Mouse (Mus musculus) bone marrow, adult 2 months (tissue): ENCODE data around the gene Golga2.

Experiments used
- CTCF ChIP-seq: fragments of 200-500 bp; IDR thresholded peaks from 2 replicates; pipeline ENCODE4 v1.5.1; 2011; ENCODE audit warnings: low read length, control low read depth; ENCODE audit not compliant: control insufficient read depth, insufficient read depth
- POLR2A ChIP-seq: fragments of 200-500 bp; IDR thresholded peaks from 2 replicates; pipeline ENCODE4 v1.6.1; 2011; ENCODE audit warnings: low read depth, mild to moderate bottlenecking, control low read depth, low read length, borderline replicate concordance; ENCODE audit not compliant: control insufficient read depth

DNA sequence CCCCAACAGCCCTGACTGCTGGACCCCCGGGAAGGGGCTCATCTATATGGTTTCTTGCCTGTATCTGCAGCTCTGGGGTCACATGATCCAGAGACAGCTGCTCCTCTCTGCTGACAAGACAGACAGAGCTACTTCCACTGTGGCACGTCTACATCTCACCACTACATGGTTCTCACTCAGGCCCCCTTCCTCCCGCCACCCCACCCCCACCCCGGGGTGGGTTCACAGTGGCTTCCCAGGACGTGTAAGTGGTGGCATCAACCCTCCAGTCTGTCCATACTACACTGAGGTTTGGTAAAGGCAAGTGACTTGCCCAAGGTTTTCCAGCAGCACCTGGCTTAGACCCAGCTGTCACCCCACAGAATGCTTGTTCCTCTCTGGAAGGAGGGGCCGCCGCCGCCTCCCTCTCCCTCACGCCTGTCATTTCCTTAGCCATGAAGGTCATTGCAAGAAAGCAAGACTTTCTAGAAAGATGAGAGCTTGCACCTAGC, 64.3 kb downstream of the Golga2 start:
- TF ChIP-seq CTCF (no peak), POLR2A (no peak)
